Mouse (Mus musculus) intestine, embryonic 15.5 days (tissue): ENCODE measurements around the gene Atg9b. TPM values are rescaled to one million over a fixed set of nuclear protein-coding genes. Genes with fewer than 3 reads are reported as not detected.

Experiments
- ATAC-seq: fragments of 200-750 bp; cut with Nextera tagmentation; 2 replicates; pipeline ENCODE4 v1.8.0; 2017; ENCODE audit warnings: moderate TSS enrichment, moderate library complexity
- H3K27ac ChIP-seq: fragments of 300-500 bp; sonication (generic); 2 replicates; pipeline ENCODE4 v1.5.1; 2015; ENCODE audit warnings: mild to moderate bottlenecking, inconsistent platforms
- H3K27me3 ChIP-seq: fragments of 300-500 bp; sonication (generic); replicated peaks from 2 replicates; pipeline ENCODE4 v1.6.1; 2015; ENCODE audit warnings: inconsistent platforms
- H3K36me3 ChIP-seq: fragments of 300-500 bp; sonication (generic); 2 replicates; pipeline ENCODE4 v1.6.1; 2015; ENCODE audit warnings: inconsistent platforms
- H3K4me1 ChIP-seq: fragments of 300-500 bp; sonication (generic); replicated peaks from 2 replicates; pipeline ENCODE4 v1.6.1; 2015; ENCODE audit warnings: inconsistent platforms
- H3K4me2 ChIP-seq: fragments of 300-500 bp; sonication (generic); replicated peaks from 2 replicates; pipeline ENCODE4 v1.6.1; 2015; ENCODE audit warnings: mild to moderate bottlenecking, inconsistent platforms
- H3K4me3 ChIP-seq: fragments of 300-500 bp; sonication (generic); replicated peaks from 2 replicates; pipeline ENCODE4 v1.5.1; 2015; ENCODE audit warnings: inconsistent platforms
- H3K9ac ChIP-seq: fragments of 300-500 bp; sonication (generic); 2 replicates; pipeline ENCODE4 v1.6.1; 2015; ENCODE audit warnings: inconsistent platforms
- H3K9me3 ChIP-seq: fragments of 300-500 bp; sonication (generic); 2 replicates; pipeline ENCODE4 v1.6.1; 2016; ENCODE audit warnings: inconsistent platforms
- WGBS: fragments of 180-500 bp; shearing (Covaris S2); methylation state at CpG from one replicate; pipeline ENCODE4 v1.1.7; 2015; 5-methylcytosine and 5-hydroxymethylcytosine counted together
- polyA plus RNA-seq: library from polyadenylated mRNA; unstranded; fragments of >200 nt; fragmentation: Nextera tagmentation; extraction: Ambion mirVana; gene quantifications from 2 replicates; pipeline ENCODE4 v1.2.1, GENCODE M21; 2015

Atg9b gene
- polyA plus RNA-seq, 1 experiment from 2014 or later, result 1.6 TPM

DNA sequence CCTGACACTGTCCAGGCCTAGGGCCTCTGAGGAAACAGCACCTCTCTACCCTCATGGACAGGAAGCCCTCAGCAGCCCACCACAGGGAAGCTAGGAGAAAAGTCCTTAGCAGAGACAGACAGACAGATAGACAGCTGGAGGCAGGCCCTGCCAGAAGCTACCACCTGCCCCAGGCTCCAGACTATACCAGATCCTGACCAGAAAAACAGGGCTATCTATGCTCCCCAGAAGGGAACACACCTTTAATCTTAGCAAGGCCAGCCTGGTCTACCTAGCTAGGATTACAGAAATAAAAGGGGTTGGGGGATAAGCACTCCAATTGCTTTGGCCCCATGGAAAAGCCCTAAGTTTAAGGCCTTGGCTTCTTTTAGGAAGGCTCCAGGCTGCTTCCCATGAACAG is 48.6 kb downstream of the Atg9b start:
- Histone ChIP-seq H3K9me3 (no peaks in the 10 kb centered on the region), H3K4me1 (peaks cover 38% of the 10 kb centered on the region), H3K36me3 (no peaks in the 10 kb centered on the region), H3K9ac (no peak overlapping the region), H3K27me3 (no peaks in the 10 kb centered on the region), H3K27ac (peak overlapping the region; percentile 63; the same call in 1 of the 2 replicates), H3K4me2 (no peak overlapping the region), H3K4me3 (no peak overlapping the region)
- ATAC-seq, result no peak

DNA sequence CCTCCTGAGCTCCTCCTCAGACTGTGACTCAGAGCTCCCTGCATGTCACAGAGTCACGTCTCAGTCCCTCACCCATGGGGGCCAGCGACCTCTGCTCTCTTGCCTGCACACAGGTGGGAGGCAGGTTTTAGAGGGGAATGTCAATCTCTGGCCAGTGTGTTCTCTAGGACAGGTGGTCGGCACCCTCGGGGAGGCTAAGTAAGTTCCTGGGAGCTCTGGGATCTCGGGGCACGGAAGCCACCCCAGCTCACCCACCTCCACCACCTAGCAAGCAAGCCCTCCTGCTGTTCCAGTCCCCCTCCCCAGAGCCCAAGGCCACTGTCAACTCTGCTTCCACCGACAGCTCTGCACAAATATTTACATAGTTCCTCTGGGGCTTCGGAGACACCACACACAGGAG is 49.0 kb downstream of the Atg9b start:
- Histone ChIP-seq H3K4me2 (peak overlapping the region; percentile 15; the same call in 1 of the 2 replicates), H3K4me1 (peaks cover 35% of the 10 kb centered on the region), H3K27ac (peak overlapping the region; percentile 63; the same call in 1 of the 2 replicates), H3K36me3 (no peaks in the 10 kb centered on the region), H3K27me3 (no peaks in the 10 kb centered on the region), H3K4me3 (no peak overlapping the region), H3K9ac (no peak overlapping the region), H3K9me3 (no peaks in the 10 kb centered on the region)
- 22% methylated on average over 8 of the region's 8 CpGs for WGBS
- 0 out of 2 replicates have a peak, but pooled peaks have one; percentile 23 for ATAC-seq

DNA sequence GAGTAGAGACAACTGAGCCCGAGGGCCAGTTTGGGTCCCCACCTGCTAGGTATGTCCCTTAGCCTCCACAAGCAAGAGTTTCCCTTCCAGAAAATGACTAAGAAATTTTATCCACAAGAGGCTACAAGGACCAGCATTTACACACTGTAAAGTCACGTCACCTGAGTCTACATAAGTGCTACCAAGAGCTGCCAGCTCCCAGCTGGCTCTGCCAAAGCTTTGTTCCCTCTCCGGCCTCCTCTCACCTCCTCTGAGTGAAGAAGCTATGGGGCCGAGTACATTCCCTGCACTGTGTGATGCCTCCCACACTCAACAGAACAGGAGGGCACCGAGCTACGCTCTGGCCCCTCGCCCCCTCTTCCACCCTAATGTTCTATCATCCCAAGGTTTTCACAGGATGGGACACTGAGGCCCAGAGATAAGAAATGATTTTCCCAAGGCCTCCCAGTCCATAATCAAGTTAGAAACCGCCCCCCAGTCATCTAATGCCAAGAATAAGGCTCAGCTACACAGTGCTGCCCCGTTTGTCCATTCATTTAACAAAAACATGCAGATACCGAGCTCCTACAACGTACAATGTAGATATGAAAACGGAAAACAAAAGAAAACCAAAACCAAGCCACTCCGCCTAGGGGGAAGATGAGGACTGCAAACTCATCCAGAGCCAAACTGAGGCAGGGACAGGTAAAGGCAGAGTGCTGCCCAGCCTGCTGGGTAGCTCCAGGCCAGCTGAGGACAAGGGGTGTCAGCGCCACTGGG is 49.6 kb downstream of the Atg9b start:
- peak overlapping the region; percentile 63; the same call in 1 of the 2 replicates for H3K27ac ChIP-seq
- no peaks in the 10 kb centered on the region for H3K27me3 ChIP-seq
- no peak overlapping the region for H3K9ac ChIP-seq
- 63% methylated on average over 14 of the region's 14 CpGs for WGBS
- peaks cover 32% of the 10 kb centered on the region for H3K4me1 ChIP-seq
- H3K9me3 ChIP-seq, result no peaks in the 10 kb centered on the region
- H3K36me3 ChIP-seq, result no peaks in the 10 kb centered on the region
- H3K4me2 ChIP-seq, result peak overlapping the region; percentile 15; the same call in 1 of the 2 replicates
- no peak for ATAC-seq
- no peak overlapping the region for H3K4me3 ChIP-seq

DNA sequence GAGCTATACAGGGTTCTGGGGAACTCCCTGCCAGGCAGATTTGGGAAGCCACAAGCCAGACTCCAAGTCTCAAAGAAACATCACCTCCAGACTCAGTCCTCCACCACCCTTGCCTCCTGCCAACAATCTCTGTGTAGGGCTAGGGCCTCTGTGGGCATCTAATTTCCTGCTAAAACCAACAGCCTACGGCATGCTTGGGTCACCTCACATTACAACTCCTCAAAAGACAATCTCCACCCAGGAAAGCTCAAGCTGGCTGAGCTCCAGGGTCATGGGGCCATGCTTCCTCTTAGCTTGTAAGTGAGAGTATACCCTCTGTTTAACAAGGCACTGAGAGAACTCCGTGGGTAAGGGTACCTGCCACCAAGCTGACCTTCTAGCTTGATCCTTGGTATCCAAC is 54.1 kb downstream of the Atg9b start:
- WGBS, result 56% methylated on average over 2 of the region's 2 CpGs
- peaks cover 35% of the 10 kb centered on the region for H3K4me1 ChIP-seq
- H3K9ac ChIP-seq, result no peak overlapping the region
- ATAC-seq, result no peak
- no peaks in the 10 kb centered on the region for H3K9me3 ChIP-seq
- no peak overlapping the region for H3K4me3 ChIP-seq
- H3K27ac ChIP-seq, result no peak overlapping the region
- no peaks in the 10 kb centered on the region for H3K36me3 ChIP-seq
- no peaks in the 10 kb centered on the region for H3K27me3 ChIP-seq
- H3K4me2 ChIP-seq, result no peak overlapping the region

DNA sequence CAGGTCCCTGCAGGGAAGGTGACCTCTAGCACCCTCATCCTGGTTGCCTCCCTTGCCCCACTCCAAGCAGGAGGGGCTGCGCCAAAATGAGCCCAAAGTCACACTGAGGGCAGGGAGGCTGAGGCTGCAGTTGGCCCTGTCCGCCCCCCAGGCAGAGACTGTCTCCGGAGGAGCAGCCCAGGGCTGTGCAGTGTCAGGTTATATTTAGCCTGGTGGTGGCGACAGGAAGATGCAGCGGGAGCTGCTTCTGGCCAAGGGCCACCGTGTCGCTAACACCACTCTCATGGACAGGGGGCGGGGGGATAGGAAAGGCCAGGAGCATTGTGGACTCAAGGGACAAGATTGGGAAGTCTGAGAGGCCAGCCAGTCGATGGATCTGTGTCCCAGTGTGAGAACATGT is 54.6 kb downstream of the Atg9b start:
- Histone ChIP-seq H3K27me3 (no peaks in the 10 kb centered on the region), H3K4me3 (no peak overlapping the region), H3K9ac (no peak overlapping the region), H3K27ac (no peak overlapping the region), H3K36me3 (no peaks in the 10 kb centered on the region), H3K9me3 (no peaks in the 10 kb centered on the region), H3K4me2 (no peak overlapping the region), H3K4me1 (peaks cover 33% of the 10 kb centered on the region)
- 34% methylated on average over 9 of the region's 9 CpGs for WGBS
- ATAC-seq, result peak; percentile 25; the same call in 1 of the 2 replicates

DNA sequence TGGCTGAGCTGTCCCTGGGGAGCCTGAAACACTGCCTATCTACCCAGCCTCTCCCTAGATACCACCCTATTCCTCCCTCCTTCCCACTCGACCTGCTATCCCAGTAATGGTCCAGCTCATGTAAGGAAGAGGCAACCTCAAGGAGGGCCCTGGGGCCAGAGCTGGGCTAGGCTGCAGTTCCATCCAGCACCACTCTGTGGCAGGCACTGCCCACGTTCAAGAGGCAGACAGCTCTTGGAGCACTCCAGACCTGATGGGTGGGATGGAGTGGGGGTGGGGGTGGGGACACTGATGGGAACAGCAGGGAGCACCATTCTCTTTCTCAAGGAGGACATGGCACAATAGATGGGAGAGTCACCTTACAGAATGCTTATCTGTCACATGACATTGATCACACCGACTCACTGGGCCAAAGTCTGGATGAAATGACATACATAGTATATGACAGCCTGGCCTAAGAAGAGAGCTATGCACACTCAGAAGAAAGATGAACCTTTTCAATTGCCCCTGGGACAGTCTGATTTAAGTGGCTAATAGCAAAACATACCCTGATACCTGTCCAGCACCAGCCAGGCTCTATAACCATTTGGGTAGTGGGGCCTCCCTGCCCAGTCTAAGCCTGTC is 55.9 kb downstream of the Atg9b start:
- Histone ChIP-seq H3K4me2 (no peak overlapping the region), H3K9ac (no peak overlapping the region), H3K27me3 (no peaks in the 10 kb centered on the region), H3K4me1 (peaks cover 33% of the 10 kb centered on the region), H3K27ac (no peak overlapping the region), H3K36me3 (no peaks in the 10 kb centered on the region), H3K4me3 (no peak overlapping the region), H3K9me3 (no peaks in the 10 kb centered on the region)
- WGBS, result 18% methylated on average over 3 of the region's 3 CpGs
- ATAC-seq, result peak; percentile 84

DNA sequence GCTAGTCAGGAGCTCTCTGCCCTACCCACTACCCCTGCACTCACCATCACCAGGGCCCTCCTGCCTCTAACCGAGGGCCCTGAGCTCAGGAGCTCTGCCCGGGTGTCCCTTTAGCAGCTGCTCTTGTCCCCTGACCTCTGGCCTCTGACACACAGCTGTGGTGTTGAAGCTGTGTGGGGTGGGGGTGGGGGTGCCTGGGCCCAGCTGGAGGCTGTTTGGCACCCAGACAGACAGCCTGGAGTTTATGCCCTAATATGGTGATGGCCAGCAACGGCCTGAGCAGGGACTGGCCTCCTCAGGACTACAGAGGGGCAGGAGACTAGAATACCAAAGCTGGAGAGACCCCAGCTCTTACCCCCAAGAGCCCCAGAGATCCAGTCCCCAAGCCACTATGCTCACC is 57.2 kb downstream of the Atg9b start:
- WGBS, result 15% methylated on average over 3 of the region's 3 CpGs
- ATAC-seq, result no peak
- no peak overlapping the region for H3K4me3 ChIP-seq
- no peak overlapping the region for H3K9ac ChIP-seq
- no peak overlapping the region for H3K4me2 ChIP-seq
- no peak overlapping the region for H3K27ac ChIP-seq
- H3K9me3 ChIP-seq, result no peaks in the 10 kb centered on the region
- H3K27me3 ChIP-seq, result no peaks in the 10 kb centered on the region
- H3K36me3 ChIP-seq, result no peaks in the 10 kb centered on the region
- peaks cover 38% of the 10 kb centered on the region for H3K4me1 ChIP-seq

Other genes starting within 250 kb of the Atg9b start
- 12.3 and 12.8 TPM in 2 replicates for gene Nupl2, start 227.2 kb downstream of the Atg9b start, polyA plus RNA-seq
- 6.7 and 7.6 TPM in 2 replicates for gene Kcnh2, start 40.5 kb downstream of the Atg9b start, polyA plus RNA-seq
- gene Nos3, start 27.3 kb downstream of the Atg9b start, polyA plus RNA-seq, result 7.4 and 7.9 TPM in 2 replicates
- gene Abcb8, start 1.5 kb upstream of the Atg9b start, polyA plus RNA-seq, result 66.2 and 79.0 TPM in 2 replicates
- 0.14 TPM in 1 of 2 replicates, not detected in the other for gene Asic3, start 21.2 kb upstream of the Atg9b start, polyA plus RNA-seq
- gene Cdk5, start 31.4 kb upstream of the Atg9b start, polyA plus RNA-seq, result 35.5 and 38.3 TPM in 2 replicates
- gene Slc4a2, start 31.7 kb upstream of the Atg9b start, polyA plus RNA-seq, result 41.1 and 46.9 TPM in 2 replicates
- gene Fastk, start 53.1 kb upstream of the Atg9b start, polyA plus RNA-seq, result 104 and 110 TPM in 2 replicates
- 22.4 and 23.6 TPM in 2 replicates for gene Tmub1, start 55.7 kb upstream of the Atg9b start, polyA plus RNA-seq
- 28.7 and 28.9 TPM in 2 replicates for gene Agap3, start 60.0 kb upstream of the Atg9b start, polyA plus RNA-seq
- gene Gbx1, start 135.1 kb upstream of the Atg9b start, polyA plus RNA-seq, result 0.06 TPM in 1 of 2 replicates, not detected in the other
- 0.33 and 0.40 TPM in 2 replicates for gene Asb10, start 148.8 kb upstream of the Atg9b start, polyA plus RNA-seq
- gene 4931409K22Rik, start 164.7 kb upstream of the Atg9b start, polyA plus RNA-seq, result 0.05 and 0.08 TPM in 2 replicates
- 86.0 and 87.1 TPM in 2 replicates for gene Abcf2, start 185.3 kb upstream of the Atg9b start, polyA plus RNA-seq
- gene Chpf2, start 194.6 kb upstream of the Atg9b start, polyA plus RNA-seq, result 14.7 and 16.0 TPM in 2 replicates
- 15.5 and 18.4 TPM in 2 replicates for gene Smarcd3, start 232.3 kb upstream of the Atg9b start, polyA plus RNA-seq